ENCODE assay signal across 24 mouse cellular contexts in the genomic region with DNA sequence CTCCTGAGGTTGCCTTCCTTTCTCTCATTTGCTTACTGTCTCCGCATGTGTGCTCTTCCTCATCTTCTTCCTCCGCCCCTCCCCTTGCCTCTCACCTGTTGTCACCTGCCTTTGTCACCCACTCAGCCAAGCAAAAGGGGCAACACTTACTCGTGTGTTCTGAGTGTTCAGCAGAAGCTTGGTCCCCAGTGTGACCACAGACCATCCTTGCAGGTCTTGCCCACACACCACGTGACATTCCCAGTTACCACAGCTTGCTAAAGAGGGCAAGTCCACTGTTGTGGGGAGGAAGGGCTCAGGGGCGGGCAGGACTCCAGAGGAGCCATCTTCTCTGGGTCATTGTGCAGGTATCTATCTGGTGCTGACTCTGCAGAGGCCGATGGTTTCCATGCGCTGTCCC. TPM values are rescaled to one million over a fixed set of nuclear protein-coding genes. Genes with fewer than 3 reads are reported as not detected.
DNase-seq lines count a peak whose midpoint lies in the region; ATAC-seq lines count a peak whose summit lies in the region.
"Had no signal": no experiment of that assay in that cellular context is flagged by ENCODE, and none has a peak within 500 bp of the region (broad histone marks: within the 10 kb centered on the region; RNA-seq: fewer than 3 reads in every experiment).

No protein-coding gene starts in this region.

- no peak overlapping the region for H3K4me2 ChIP-seq in midbrain, embryonic 16.5 days (ENCODE audit: low read length)
- no peak overlapping the region for H3K4me2 ChIP-seq in forebrain, embryonic 11.5 days (ENCODE audit: low read depth, low read length, severe bottlenecking)
- H3K4me2 ChIP-seq: embryonic facial prominence, embryonic 13.5 days; embryonic facial prominence, embryonic 15.5 days; forebrain, embryonic 13.5 days; forebrain, embryonic 15.5 days had no signal

- intact Hi-C loops in left cerebral cortex, postnatal 14 days (cut with DNase I): no loop called here

- no peak for ATAC-seq in midbrain, embryonic 16.5 days
- peak; percentile 30; the same call in 1 of the 2 replicates for ATAC-seq in megakaryocyte, adult 5-6 weeks (ENCODE audit: poor library complexity, severe bottlenecking)
- ATAC-seq in monocyte, adult 5-6 weeks (replicated peaks; ENCODE audit: insufficient number of reproducible peaks, low FRiP score, low TSS enrichment, poor library complexity, severe bottlenecking): peak; percentile 28; the same call in 1 of the 2 replicates
- ATAC-seq in forebrain, embryonic 11.5 days (replicated peaks; ENCODE audit: low FRiP score): no peak
- ATAC-seq: forebrain, embryonic 13.5 days; forebrain, embryonic 15.5 days; forebrain, postnatal 0 days had no signal

- peak overlapping the region; percentile 81 for H3K27ac ChIP-seq in midbrain, embryonic 10.5 days (replicated peaks)
- no peak overlapping the region for H3K27ac ChIP-seq in midbrain, embryonic 16.5 days (ENCODE audit: low read length)
- no peak overlapping the region for H3K27ac ChIP-seq in forebrain, embryonic 11.5 days (ENCODE audit: low read depth, low read length)
- H3K27ac ChIP-seq: embryonic facial prominence, embryonic 13.5 days; embryonic facial prominence, embryonic 15.5 days; forebrain, embryonic 10.5 days; forebrain, embryonic 13.5 days; forebrain, embryonic 15.5 days had no signal

- H3K27me3 ChIP-seq in midbrain, embryonic 10.5 days (ENCODE audit: low read depth, poor library complexity, severe bottlenecking): no peaks in the 10 kb centered on the region
- H3K27me3 ChIP-seq in midbrain, embryonic 16.5 days (ENCODE audit: control insufficient read depth, insufficient read depth, low read depth, low read length): no peaks in the 10 kb centered on the region
- H3K27me3 ChIP-seq in forebrain, embryonic 11.5 days (ENCODE audit: control insufficient read depth, insufficient read depth, low read length): no peaks in the 10 kb centered on the region
- H3K27me3 ChIP-seq: embryonic facial prominence, embryonic 13.5 days; embryonic facial prominence, embryonic 15.5 days; forebrain, embryonic 13.5 days; forebrain, embryonic 15.5 days had no signal

- no peak for DNase-seq in midbrain, embryonic 10.5 days (ENCODE audit: low spot score)
- peak; percentile 47 for DNase-seq in 416B (ENCODE audit: low read depth)
- no peak for DNase-seq in forebrain, embryonic 11.5 days (ENCODE audit: low spot score)
- DNase-seq in cerebellum, adult 18-20 months: no peak
- DNase-seq in left cerebral cortex, postnatal 14 days (ENCODE audit: low spot score in 2 of 2): no peak
- DNase-seq: adrenal gland, adult 2 months; adrenal gland, postnatal 10 days; adrenal gland, postnatal 25 days; cerebellum, adult 11 months; cerebellum, adult 2 months; cerebellum, adult 9-10 months; cerebellum, postnatal 14 days; cerebellum, postnatal 36 days; embryo, embryonic 11 days; forebrain, postnatal 0 days had no signal

- H3K9me3 ChIP-seq in midbrain, embryonic 10.5 days (replicated peaks): no peaks in the 10 kb centered on the region
- no peaks in the 10 kb centered on the region for H3K9me3 ChIP-seq in midbrain, embryonic 16.5 days (replicated peaks; ENCODE audit: control insufficient read depth, low read length, poor library complexity, severe bottlenecking)
- no peaks in the 10 kb centered on the region for H3K9me3 ChIP-seq in forebrain, embryonic 11.5 days (ENCODE audit: control insufficient read depth, low read length)
- H3K9me3 ChIP-seq: embryonic facial prominence, embryonic 13.5 days; embryonic facial prominence, embryonic 15.5 days; forebrain, embryonic 10.5 days; forebrain, embryonic 13.5 days; forebrain, embryonic 15.5 days had no signal

- no peak overlapping the region for H3K4me3 ChIP-seq in midbrain, embryonic 10.5 days
- H3K4me3 ChIP-seq in midbrain, embryonic 16.5 days (ENCODE audit: low read depth, low read length): no peak overlapping the region
- H3K4me3 ChIP-seq in forebrain, embryonic 11.5 days (ENCODE audit: low read depth, low read length): no peak overlapping the region
- H3K4me3 ChIP-seq: embryonic facial prominence, embryonic 13.5 days; embryonic facial prominence, embryonic 15.5 days; erythroblast, embryonic 14.5 days; forebrain, embryonic 10.5 days; forebrain, embryonic 13.5 days; forebrain, embryonic 15.5 days had no signal

- H3K4me1 ChIP-seq in midbrain, embryonic 10.5 days: peaks cover 74% of the 10 kb centered on the region
- peaks cover 10% of the 10 kb centered on the region for H3K4me1 ChIP-seq in midbrain, embryonic 16.5 days (ENCODE audit: control insufficient read depth, insufficient read depth, low read length)
- H3K4me1 ChIP-seq in forebrain, embryonic 11.5 days (replicated peaks; ENCODE audit: control insufficient read depth, insufficient read depth, low read length): peaks cover 4% of the 10 kb centered on the region

- no peak overlapping the region for H3K9ac ChIP-seq in midbrain, embryonic 16.5 days (ENCODE audit: low read depth, low read length)
- no peak overlapping the region for H3K9ac ChIP-seq in forebrain, embryonic 11.5 days (ENCODE audit: low read length)
- H3K9ac ChIP-seq: embryonic facial prominence, embryonic 13.5 days; embryonic facial prominence, embryonic 15.5 days; forebrain, embryonic 13.5 days; forebrain, embryonic 15.5 days; forebrain, postnatal 0 days had no signal

- H3K36me3 ChIP-seq in midbrain, embryonic 10.5 days: no peaks in the 10 kb centered on the region
- H3K36me3 ChIP-seq in midbrain, embryonic 16.5 days (ENCODE audit: control insufficient read depth, insufficient read depth, low read length): no peaks in the 10 kb centered on the region
- no peaks in the 10 kb centered on the region for H3K36me3 ChIP-seq in forebrain, embryonic 11.5 days (ENCODE audit: control insufficient read depth, insufficient read depth, low read length)
- H3K36me3 ChIP-seq: embryonic facial prominence, embryonic 13.5 days; embryonic facial prominence, embryonic 15.5 days; forebrain, embryonic 10.5 days; forebrain, embryonic 15.5 days had no signal

- 86% methylated on average over 7 of the region's 7 CpGs for WGBS in midbrain, embryonic 10.5 days
- WGBS in midbrain, embryonic 16.5 days: 84% methylated on average over 7 of the region's 7 CpGs
- WGBS in forebrain, embryonic 11.5 days: 90% methylated on average over 7 of the region's 7 CpGs

RNA-seq across cellular contexts. Expression of a gene that starts 40.6 kb away (rescaled TPM):
- polyA plus RNA-seq in midbrain, embryonic 10.5 days (2016; fragmentation: Nextera tagmentation; extraction: Ambion mirVana): 11.0 and 12.1 TPM in 2 replicates
- polyA plus RNA-seq in midbrain, embryonic 16.5 days (2015; fragmentation: Nextera tagmentation; extraction: Ambion mirVana): 9.9 and 10.4 TPM in 2 replicates
- total RNA-seq in megakaryocyte, adult 5-6 weeks (2015): 9.6 and 11.8 TPM in 2 replicates
- total RNA-seq in megakaryocyte, adult 5-6 weeks (2017): 7.1 and 17.9 TPM in 2 replicates
- total RNA-seq in monocyte, adult 5-6 weeks (2017): 13.5 to 38.4 TPM (median 15.3 TPM) in 3 replicates
- polyA plus RNA-seq in forebrain, embryonic 11.5 days (2014; fragmentation: Nextera tagmentation; extraction: Ambion mirVana): 18.6 and 19.2 TPM in 2 replicates
- total RNA-seq in left cerebral cortex, postnatal 14 days (2021): 10 to 100 TPM; 52.8 to 56.2 TPM

Comparison
In these comparisons a context has a peak if more than half of its experiments do, and no peak if none do; other contexts are left out.
1. ATAC-seq: peak in megakaryocyte, adult 5-6 weeks (single experiment) and monocyte, adult 5-6 weeks (single experiment); none in midbrain, embryonic 16.5 days (single experiment) and forebrain, embryonic 11.5 days (single experiment).